In genomic region chr1:82289990-82290681, GRCm38 (mm10) we compare ENCODE assay signal across 10 mouse cellular contexts. TPM values are rescaled to one million over a fixed set of nuclear protein-coding genes. Genes with fewer than 3 reads are reported as not detected.
DNase-seq lines count a peak whose midpoint lies in the region; ATAC-seq and TF ChIP-seq lines count a peak whose summit lies in the region.
"Had no signal": no experiment of that assay in that cellular context is flagged by ENCODE, and none has a peak within 500 bp of the region (broad histone marks: within the 10 kb centered on the region; RNA-seq: fewer than 3 reads in every experiment).

No protein-coding gene starts in this region.

- peak; percentile 3 to 7 for DNase-seq in thymus, adult 18-20 months
- DNase-seq in thymus, postnatal 10 days (ENCODE audit: low spot score in 2 of 2): no peak
- peak; percentile 69 for DNase-seq in kidney, postnatal 10 days
- DNase-seq in liver, embryonic 14.5 days (ENCODE audit: low read depth in 3 of 3, low spot score in 3 of 3): no peak
- DNase-seq in thymus, postnatal 36 days: peak; percentile 10 to 20

- under 1% methylated on average over 45 of the region's 45 CpGs for WGBS in embryonic facial prominence, embryonic 15.5 days
- WGBS in heart, embryonic 13.5 days: 2% methylated on average over 45 of the region's 45 CpGs
- 2% methylated on average over 45 of the region's 45 CpGs for WGBS in liver, embryonic 14.5 days (ENCODE audit: insufficient replicate concordance)
- under 1% methylated on average over 45 of the region's 45 CpGs for WGBS in olfactory bulb, adult 2 months

- TF ChIP-seq CTCF in liver, embryonic 14.5 days (IDR thresholded peaks at IDR 0.05; ENCODE audit: low read depth): no peak
- TF ChIP-seq CTCF in olfactory bulb, adult 2 months (IDR thresholded peaks at IDR 0.05; ENCODE audit: insufficient read depth, low read depth, low read length): no peak

- peak overlapping the region; percentile 71 for H3K9ac ChIP-seq in embryonic facial prominence, embryonic 15.5 days
- H3K9ac ChIP-seq in heart, embryonic 13.5 days: peak overlapping the region; percentile 95
- H3K9ac ChIP-seq in liver, embryonic 14.5 days (replicated peaks): no peak overlapping the region; the same call in 1 of the 2 replicates

- no peak for TF ChIP-seq EP300 in liver, embryonic 14.5 days (IDR thresholded peaks at IDR 0.05; ENCODE audit: low read depth)

- no peak for ATAC-seq in embryonic facial prominence, embryonic 15.5 days (ENCODE audit: insufficient number of reproducible peaks, low FRiP score, low TSS enrichment, low read depth)
- no peak for ATAC-seq in heart, embryonic 13.5 days (ENCODE audit: extremely low read depth, insufficient number of reproducible peaks, low FRiP score, low TSS enrichment)
- no peak for ATAC-seq in liver, embryonic 14.5 days (ENCODE audit: insufficient read depth)

- H3K4me1 ChIP-seq in embryonic facial prominence, embryonic 15.5 days: peaks cover 50% of the 10 kb centered on the region
- peaks cover 40% of the 10 kb centered on the region for H3K4me1 ChIP-seq in heart, embryonic 13.5 days
- no peaks in the 10 kb centered on the region for H3K4me1 ChIP-seq in liver, embryonic 14.5 days (replicated peaks; ENCODE audit: control insufficient read depth in 2 of 2, insufficient read depth in 2 of 2, low read length in 1 of 2)
- peaks cover 39% of the 10 kb centered on the region for H3K4me1 ChIP-seq in olfactory bulb, adult 2 months (ENCODE audit: control insufficient read depth, insufficient read depth, low read length)

- H3K4me3 ChIP-seq in embryonic facial prominence, embryonic 15.5 days (replicated peaks): peak overlapping the region; percentile 63
- peak overlapping the region; percentile 80 for H3K4me3 ChIP-seq in heart, embryonic 13.5 days
- H3K4me3 ChIP-seq in liver, embryonic 14.5 days (ENCODE audit: insufficient read depth in 1 of 2, low read depth in 2 of 2, low read length in 2 of 2): peak overlapping the region; percentile 48 to 52
- peak overlapping the region; percentile 78 for H3K4me3 ChIP-seq in olfactory bulb, adult 2 months (ENCODE audit: insufficient read depth, low read depth, low read length)

- no peaks in the 10 kb centered on the region for H3K9me3 ChIP-seq in embryonic facial prominence, embryonic 15.5 days (replicated peaks)
- H3K9me3 ChIP-seq in heart, embryonic 13.5 days: no peaks in the 10 kb centered on the region
- H3K9me3 ChIP-seq in liver, embryonic 14.5 days (ENCODE audit: control insufficient read depth, low read length): no peaks in the 10 kb centered on the region

- peaks cover 10% of the 10 kb centered on the region; the same call in 1 of the 2 replicates for H3K36me3 ChIP-seq in embryonic facial prominence, embryonic 15.5 days
- peaks cover 25% of the 10 kb centered on the region for H3K36me3 ChIP-seq in heart, embryonic 13.5 days
- no peaks in the 10 kb centered on the region for H3K36me3 ChIP-seq in liver, embryonic 14.5 days (replicated peaks; ENCODE audit: control insufficient read depth, insufficient read depth, low read depth)
- H3K36me3 ChIP-seq: G1E had no signal

- no peaks in the 10 kb centered on the region for H3K27me3 ChIP-seq in embryonic facial prominence, embryonic 15.5 days
- peaks cover 32% of the 10 kb centered on the region for H3K27me3 ChIP-seq in heart, embryonic 13.5 days (replicated peaks)
- peaks cover 54% of the 10 kb centered on the region for H3K27me3 ChIP-seq in liver, embryonic 14.5 days (ENCODE audit: control insufficient read depth, insufficient read depth, low read length)

- H3K4me2 ChIP-seq in embryonic facial prominence, embryonic 15.5 days (replicated peaks): peak overlapping the region; percentile 69
- H3K4me2 ChIP-seq in heart, embryonic 13.5 days: peak overlapping the region; percentile 72
- peak overlapping the region; percentile 57 for H3K4me2 ChIP-seq in liver, embryonic 14.5 days (ENCODE audit: low read depth)

- TF ChIP-seq POLR2A in olfactory bulb, adult 2 months (IDR thresholded peaks at IDR 0.05; ENCODE audit: insufficient read depth, low read depth, low read length): peak; percentile 19; the same call in 1 of the 2 replicates

- peak overlapping the region; percentile 96 for H3K27ac ChIP-seq in embryonic facial prominence, embryonic 15.5 days (replicated peaks)
- peak overlapping the region; percentile 98 for H3K27ac ChIP-seq in heart, embryonic 13.5 days (replicated peaks)
- no peak overlapping the region for H3K27ac ChIP-seq in liver, embryonic 14.5 days
- peak overlapping the region; percentile 93 for H3K27ac ChIP-seq in olfactory bulb, adult 2 months (ENCODE audit: insufficient read depth, low read depth, low read length)
- H3K27ac ChIP-seq: macrophage had no signal

RNA-seq across cellular contexts. Expression of gene Irs1, which starts 1.1 kb away (rescaled TPM):
- 10.8 and 12.0 TPM in 2 replicates for polyA plus RNA-seq in embryonic facial prominence, embryonic 15.5 days (2015; fragmentation: Nextera tagmentation; extraction: Ambion mirVana)
- polyA plus RNA-seq in heart, embryonic 13.5 days (2015; fragmentation: Nextera tagmentation; extraction: Ambion mirVana): 9.3 and 9.5 TPM in 2 replicates
- polyA plus RNA-seq in liver, embryonic 14.5 days (2012; rRNA removed): 0.93 and 0.94 TPM in 2 replicates
- 0.61 and 0.66 TPM in 2 replicates for polyA plus RNA-seq in liver, embryonic 14.5 days (2014; fragmentation: Nextera tagmentation; extraction: Ambion mirVana)
- not detected in 2 replicates for polyA plus RNA-seq in olfactory bulb, adult 2 months (2012; ENCODE audit: insufficient read depth, insufficient read length, low replicate concordance, missing spikeins)
- polyA plus RNA-seq: G1E, macrophage had no signal

RNA-seq across cellular contexts. Expression of gene Rhbdd1, which starts 26.1 kb away (rescaled TPM):
- polyA plus RNA-seq in embryonic facial prominence, embryonic 15.5 days (2015; fragmentation: Nextera tagmentation; extraction: Ambion mirVana): 9.1 and 10.3 TPM in 2 replicates
- 8.7 and 9.7 TPM in 2 replicates for polyA plus RNA-seq in heart, embryonic 13.5 days (2015; fragmentation: Nextera tagmentation; extraction: Ambion mirVana)
- 4.7 and 5.8 TPM in 2 replicates for polyA plus RNA-seq in liver, embryonic 14.5 days (2012; rRNA removed)
- polyA plus RNA-seq in liver, embryonic 14.5 days (2014; fragmentation: Nextera tagmentation; extraction: Ambion mirVana): 4.9 and 5.4 TPM in 2 replicates
- not detected in 2 replicates for polyA plus RNA-seq in olfactory bulb, adult 2 months (2012; ENCODE audit: insufficient read depth, insufficient read length, low replicate concordance, missing spikeins)

RNA-seq across cellular contexts. Expression of gene Gm9747, which starts 57.2 kb away (rescaled TPM):
- polyA plus RNA-seq in embryonic facial prominence, embryonic 15.5 days (2015; fragmentation: Nextera tagmentation; extraction: Ambion mirVana): 34.4 and 38.8 TPM in 2 replicates
- polyA plus RNA-seq in heart, embryonic 13.5 days (2015; fragmentation: Nextera tagmentation; extraction: Ambion mirVana): 33.4 and 34.4 TPM in 2 replicates
- polyA plus RNA-seq in liver, embryonic 14.5 days (2012; rRNA removed): 0.02 TPM in 1 of 2 replicates, not detected in the other
- 2.3 and 2.5 TPM in 2 replicates for polyA plus RNA-seq in liver, embryonic 14.5 days (2014; fragmentation: Nextera tagmentation; extraction: Ambion mirVana)
- polyA plus RNA-seq in olfactory bulb, adult 2 months (2012; ENCODE audit: insufficient read depth, insufficient read length, low replicate concordance, missing spikeins): not detected in 2 replicates
- polyA plus RNA-seq: G1E, macrophage had no signal

Comparison
In these comparisons a context has a peak if more than half of its experiments do, and no peak if none do; other contexts are left out.
1. DNase-seq: peak in thymus, adult 18-20 months (2 of 2), kidney, postnatal 10 days (single experiment) and thymus, postnatal 36 days (2 of 2); none in thymus, postnatal 10 days (0 of 2) and liver, embryonic 14.5 days (0 of 3).
2. Peak in every context shown above with its lines, with median percentiles within 50 percentile points of each other: H3K4me2 ChIP-seq and H3K4me3 ChIP-seq.